Mouse (Mus musculus) G1E (cell line): ENCODE data around the gene Ctbs. TPM values are rescaled to one million over a fixed set of nuclear protein-coding genes. Genes with fewer than 3 reads are reported as not detected.
A peak's percentile ranks its signal among the peaks of the same experiment; 100 is the strongest.

ENCODE experiments used
- ATAC-seq: 2 replicates; pipeline ENCODE4 v1.8.0; 2016; ENCODE audit warnings: mild to moderate bottlenecking; ENCODE audit not compliant: insufficient number of reproducible peaks, poor library complexity, low FRiP score, severe bottlenecking; ENCODE audit errors: extremely low read depth
- DNase-seq: peaks from one replicate; pipeline ENCODE4 v3.0.0; 2012; ENCODE audit warnings: low spot score
- H3K27me3 ChIP-seq: 2 replicates; pipeline ENCODE4 v1.6.1; 2012; ENCODE audit warnings: mild to moderate bottlenecking, low read length, inconsistent platforms; ENCODE audit not compliant: insufficient read depth
- H3K36me3 ChIP-seq: replicated peaks from 2 replicates; pipeline ENCODE3; 2012; ENCODE audit warnings: mild to moderate bottlenecking, inconsistent platforms
- H3K4me1 ChIP-seq: 2 replicates; pipeline ENCODE4 v1.6.1; 2012; ENCODE audit warnings: low read depth, low read length, inconsistent platforms, mixed read lengths; ENCODE audit not compliant: insufficient read depth
- H3K4me3 ChIP-seq: 2 replicates; pipeline ENCODE4 v1.5.1; 2012; ENCODE audit warnings: low read depth, mild to moderate bottlenecking, inconsistent platforms, low read length, moderate library complexity, mixed read lengths
- H3K9me3 ChIP-seq: replicated peaks from 2 replicates; pipeline ENCODE4 v1.6.1; 2012; ENCODE audit warnings: inconsistent platforms
- CTCF ChIP-seq: IDR thresholded peaks from 2 replicates; pipeline ENCODE4 v1.5.1; 2012; ENCODE audit warnings: low read depth, low read length, inconsistent platforms, mixed read lengths
- GATA1 ChIP-seq: IDR thresholded peaks from 2 replicates; pipeline ENCODE4 v1.6.1; 2012; ENCODE audit warnings: borderline replicate concordance, low read length, inconsistent platforms, mixed read lengths
- GATA2 ChIP-seq: IDR thresholded peaks from 2 replicates; pipeline ENCODE4 v1.6.1; 2012; ENCODE audit warnings: low read depth, low read length, inconsistent platforms, borderline replicate concordance
- POLR2AphosphoS5 ChIP-seq: IDR thresholded peaks from 2 replicates; pipeline ENCODE4 v1.6.1; 2012; ENCODE audit warnings: low read depth, low read length, inconsistent platforms; ENCODE audit not compliant: insufficient replicate concordance
- TAL1 ChIP-seq: conservative IDR thresholded peaks from 2 replicates; pipeline ENCODE4 v1.6.1; 2012; ENCODE audit warnings: low read depth, low read length, inconsistent platforms, mixed read lengths
- polyA plus RNA-seq: library from polyadenylated mRNA; stranded (reverse); fragments of >175 nt; gene quantifications from 2 replicates; pipeline ENCODE4 v1.2.3, GENCODE M21; 2012
- total RNA-seq, 2 experiments: library from RNA; stranded (forward) in 1 of 2; stranded (reverse) in 1 of 2; fragments of 200-1000 nt in 1 of 2; fragments of >200 nt in 1 of 2; fragmentation: Nextera tagmentation in 1 of 2; gene quantifications; 2 replicates each; pipeline ENCODE4 v1.2.3; 2014 to 2017

Gene Ctbs
- total and polyA plus RNA-seq, 3 experiments: 14.7 to 40.9 (median 20.5) TPM

- peaks cover 21% of the 10 kb centered on the region for H3K36me3 ChIP-seq
- H3K4me3 ChIP-seq: peak overlapping the region; percentile 41; the same call in 1 of the 2 replicates
- H3K4me1 ChIP-seq: peaks cover 21% of the 10 kb centered on the region
- no peaks in the 10 kb centered on the region for H3K9me3 ChIP-seq
- H3K27me3 ChIP-seq: no peaks in the 10 kb centered on the region
- DNase-seq (no peak), ATAC-seq (no peak)
- TF ChIP-seq POLR2AphosphoS5 (no peak), CTCF (no peak), TAL1 (no peak), GATA1 (no peak), GATA2 (no peak)
These were observed 1.8 kb downstream of the Ctbs start for GRCm38 (mm10) chr3:146451375-146451774.

- Histone ChIP-seq H3K4me1 (peaks cover 2% of the 10 kb centered on the region; the same call in 1 of the 2 replicates), H3K9me3 (no peaks in the 10 kb centered on the region), H3K36me3 (peaks cover 26% of the 10 kb centered on the region), H3K4me3 (no peak overlapping the region), H3K27me3 (no peaks in the 10 kb centered on the region)
- DNase-seq: no peak
- peak; percentile 45; the same call in 1 of the 2 replicates for ATAC-seq
- TF ChIP-seq CTCF (no peak), GATA2 (no peak), GATA1 (no peak), TAL1 (no peak), POLR2AphosphoS5 (no peak)
These were observed 13.3 kb downstream of the Ctbs start for GRCm38 (mm10) chr3:146462939-146463338.

GRCm38 (mm10) chr3:146469226-146469625 is 19.6 kb downstream of the Ctbs start:
- TF ChIP-seq CTCF (no peak), POLR2AphosphoS5 (no peak), GATA2 (no peak), TAL1 (no peak), GATA1 (no peak)
- H3K4me3 ChIP-seq: no peak overlapping the region
- no peaks in the 10 kb centered on the region for H3K4me1 ChIP-seq
- H3K27me3 ChIP-seq: no peaks in the 10 kb centered on the region
- DNase-seq (no peak), ATAC-seq (no peak)
- H3K9me3 ChIP-seq: no peaks in the 10 kb centered on the region
- H3K36me3 ChIP-seq: peaks cover 8% of the 10 kb centered on the region

GRCm38 (mm10) chr3:146472657-146473056 is 23.1 kb downstream of the Ctbs start:
- no peak for DNase-seq
- Histone ChIP-seq H3K9me3 (no peaks in the 10 kb centered on the region), H3K27me3 (no peaks in the 10 kb centered on the region), H3K4me1 (no peaks in the 10 kb centered on the region), H3K4me3 (no peak overlapping the region), H3K36me3 (no peaks in the 10 kb centered on the region)
- no peak for TF ChIP-seq GATA2
- no peak for TF ChIP-seq TAL1
- no peak for TF ChIP-seq GATA1
- TF ChIP-seq CTCF: no peak
- no peak for TF ChIP-seq POLR2AphosphoS5
- ATAC-seq: no peak

- H3K36me3 ChIP-seq: no peaks in the 10 kb centered on the region
- H3K4me3 ChIP-seq: no peak overlapping the region
- no peaks in the 10 kb centered on the region for H3K9me3 ChIP-seq
- DNase-seq (no peak), ATAC-seq (no peak)
- no peaks in the 10 kb centered on the region for H3K27me3 ChIP-seq
- no peaks in the 10 kb centered on the region for H3K4me1 ChIP-seq
- TF ChIP-seq GATA1: no peak
- TF ChIP-seq POLR2AphosphoS5: no peak
- no peak for TF ChIP-seq GATA2
- no peak for TF ChIP-seq CTCF
- TF ChIP-seq TAL1: no peak
These were observed 24.1 kb downstream of the Ctbs start for GRCm38 (mm10) chr3:146473741-146474140.

GRCm38 (mm10) chr3:146474428-146474827 is 24.8 kb downstream of the Ctbs start:
- no peak for TF ChIP-seq POLR2AphosphoS5
- TF ChIP-seq CTCF: no peak
- no peak for TF ChIP-seq GATA1
- TF ChIP-seq GATA2: no peak
- TF ChIP-seq TAL1: no peak
- DNase-seq: no peak
- no peak for ATAC-seq

GRCm38 (mm10) chr3:146482044-146482443 is 32.4 kb downstream of the Ctbs start:
- no peak for DNase-seq
- no peaks in the 10 kb centered on the region for H3K27me3 ChIP-seq
- TF ChIP-seq CTCF (no peak), GATA2 (no peak), POLR2AphosphoS5 (no peak), GATA1 (no peak), TAL1 (no peak)
- H3K36me3 ChIP-seq: peaks cover 4% of the 10 kb centered on the region
- no peaks in the 10 kb centered on the region for H3K4me1 ChIP-seq
- no peak for ATAC-seq
- H3K4me3 ChIP-seq: no peak overlapping the region
- no peaks in the 10 kb centered on the region for H3K9me3 ChIP-seq

More at GRCm38 (mm10) chr3:146474428-146474827, 24.8 kb downstream of the Ctbs start:
- H3K36me3 ChIP-seq: no peaks in the 10 kb centered on the region
- H3K27me3 ChIP-seq: no peaks in the 10 kb centered on the region
- H3K9me3 ChIP-seq: no peaks in the 10 kb centered on the region
- H3K4me3 ChIP-seq: no peak overlapping the region
- H3K4me1 ChIP-seq: no peaks in the 10 kb centered on the region
